ENCODE assay signal across 8 mouse cellular contexts in the genomic region with DNA sequence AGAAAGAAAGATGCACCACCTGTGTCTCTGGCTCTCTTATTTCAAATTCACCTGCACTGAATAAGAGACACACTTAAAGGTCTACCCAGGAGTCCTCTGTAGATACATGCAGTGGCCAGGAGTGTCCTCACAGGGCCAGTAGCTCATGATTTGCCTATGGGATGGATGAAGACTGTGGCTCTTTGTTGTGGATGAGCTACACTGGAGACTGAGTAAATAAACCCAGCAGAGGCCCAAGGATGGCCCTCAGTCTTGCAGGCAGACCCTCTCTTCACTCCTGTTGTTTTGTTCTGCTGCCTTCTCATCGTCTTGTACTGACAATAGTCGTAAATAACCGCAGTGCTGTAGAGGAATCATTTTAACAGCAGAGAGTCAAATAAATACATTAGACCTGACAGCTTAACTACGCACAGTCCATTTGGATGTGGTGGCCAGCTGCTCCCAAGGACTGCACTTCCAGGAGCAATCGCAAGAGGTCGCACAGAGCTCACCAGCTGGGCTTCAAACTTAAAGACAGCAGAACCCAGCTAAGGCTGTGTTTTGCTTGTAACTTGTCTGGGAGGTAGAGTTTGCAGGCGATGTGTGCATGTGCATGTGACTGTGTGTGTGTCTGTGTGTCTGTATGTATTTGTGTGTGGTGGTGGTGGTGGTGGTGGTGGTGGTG.
A peak's percentile ranks its signal among the peaks of the same experiment; 100 is the strongest.
DNase-seq lines count a peak whose midpoint lies in the region; ATAC-seq and TF ChIP-seq lines count a peak whose summit lies in the region.

No protein-coding gene starts in this region.

- H3K9me3 ChIP-seq in embryonic facial prominence, embryonic 10.5 days: no peaks in the 10 kb centered on the region
- H3K9me3 ChIP-seq in kidney, embryonic 16.5 days (ENCODE audit: low read length): no peaks in the 10 kb centered on the region
- H3K9me3 ChIP-seq in limb, embryonic 13.5 days: no peaks in the 10 kb centered on the region
- no peaks in the 10 kb centered on the region for H3K9me3 ChIP-seq in stomach, postnatal 0 days (ENCODE audit: control insufficient read depth, low read length)

- H3K4me2 ChIP-seq in kidney, embryonic 16.5 days (replicated peaks; ENCODE audit: low read depth, low read length): no peak overlapping the region
- no peak overlapping the region for H3K4me2 ChIP-seq in limb, embryonic 13.5 days (replicated peaks)
- H3K4me2 ChIP-seq in stomach, postnatal 0 days (replicated peaks; ENCODE audit: low read depth): no peak overlapping the region

- peak; percentile 31 for DNase-seq in 3134 (ENCODE audit: extremely low read depth, insufficient read length, low spot score)
- peak; percentile 79 for DNase-seq in adrenal gland, postnatal 25 days
- peak; percentile 80 for DNase-seq in embryonic facial prominence, embryonic 10.5 days (ENCODE audit: low spot score)
- DNase-seq in neural tube, embryonic 10.5 days (ENCODE audit: extremely low spot score, low spot score): peak; percentile 81
- DNase-seq in stomach, postnatal 0 days (ENCODE audit: low spot score): peak; percentile 81

- TF ChIP-seq CTCF in stomach, postnatal 0 days (IDR thresholded peaks at IDR 0.05; ENCODE audit: low read depth): peak; percentile 98

- no peak for TF ChIP-seq EP300 in stomach, postnatal 0 days (optimal IDR thresholded peaks at IDR 0.05)

- no peak overlapping the region for H3K4me3 ChIP-seq in embryonic facial prominence, embryonic 10.5 days
- no peak overlapping the region for H3K4me3 ChIP-seq in kidney, embryonic 16.5 days (ENCODE audit: low read length)
- H3K4me3 ChIP-seq in limb, embryonic 13.5 days: no peak overlapping the region
- H3K4me3 ChIP-seq in stomach, postnatal 0 days (ENCODE audit: low read depth, low read length): no peak overlapping the region

- H3K27ac ChIP-seq in embryonic facial prominence, embryonic 10.5 days (replicated peaks): no peak overlapping the region
- H3K27ac ChIP-seq in kidney, embryonic 16.5 days (ENCODE audit: low read length): no peak overlapping the region
- H3K27ac ChIP-seq in limb, embryonic 13.5 days: no peak overlapping the region
- no peak overlapping the region for H3K27ac ChIP-seq in stomach, postnatal 0 days (replicated peaks)

- 19% methylated on average over 7 of the region's 7 CpGs for WGBS in embryonic facial prominence, embryonic 10.5 days
- 4% methylated on average over 7 of the region's 7 CpGs for WGBS in kidney, embryonic 16.5 days
- 8% methylated on average over 7 of the region's 7 CpGs for WGBS in limb, embryonic 13.5 days
- 12% methylated on average over 7 of the region's 7 CpGs for WGBS in stomach, postnatal 0 days

- no peak overlapping the region for H3K9ac ChIP-seq in kidney, embryonic 16.5 days (replicated peaks; ENCODE audit: low read length)
- H3K9ac ChIP-seq in limb, embryonic 13.5 days: no peak overlapping the region
- H3K9ac ChIP-seq in stomach, postnatal 0 days (ENCODE audit: low read length): no peak overlapping the region

- H3K36me3 ChIP-seq in embryonic facial prominence, embryonic 10.5 days (replicated peaks): no peaks in the 10 kb centered on the region
- H3K36me3 ChIP-seq in kidney, embryonic 16.5 days (ENCODE audit: insufficient read depth, low read length): no peaks in the 10 kb centered on the region
- H3K36me3 ChIP-seq in limb, embryonic 13.5 days: no peaks in the 10 kb centered on the region
- H3K36me3 ChIP-seq in stomach, postnatal 0 days (ENCODE audit: control insufficient read depth, insufficient read depth, low read length): no peaks in the 10 kb centered on the region

- peaks cover 6% of the 10 kb centered on the region for H3K4me1 ChIP-seq in embryonic facial prominence, embryonic 10.5 days
- H3K4me1 ChIP-seq in kidney, embryonic 16.5 days (ENCODE audit: insufficient read depth, low read length): peaks cover 12% of the 10 kb centered on the region
- H3K4me1 ChIP-seq in limb, embryonic 13.5 days: peaks cover 4% of the 10 kb centered on the region; the same call in 1 of the 2 replicates
- no peaks in the 10 kb centered on the region for H3K4me1 ChIP-seq in stomach, postnatal 0 days (replicated peaks; ENCODE audit: control insufficient read depth, insufficient read depth)

- ATAC-seq in granulocyte monocyte progenitor cell, adult 5-6 weeks (replicated peaks; ENCODE audit: poor library complexity, severe bottlenecking): peak; percentile 77
- ATAC-seq in kidney, embryonic 16.5 days (ENCODE audit: low FRiP score, low TSS enrichment): peak; percentile 85
- ATAC-seq in limb, embryonic 13.5 days (ENCODE audit: low FRiP score, low read depth): peak; percentile 77
- peak; percentile 53; the same call in 1 of the 2 replicates for ATAC-seq in stomach, postnatal 0 days (ENCODE audit: low FRiP score, low TSS enrichment)

- H3K27me3 ChIP-seq in embryonic facial prominence, embryonic 10.5 days (replicated peaks; ENCODE audit: low read depth, poor library complexity, severe bottlenecking): peaks cover 14% of the 10 kb centered on the region; the same call in 1 of the 2 replicates
- no peaks in the 10 kb centered on the region for H3K27me3 ChIP-seq in kidney, embryonic 16.5 days (ENCODE audit: insufficient read depth, low read length)
- no peaks in the 10 kb centered on the region; the same call in 1 of the 2 replicates for H3K27me3 ChIP-seq in limb, embryonic 13.5 days
- H3K27me3 ChIP-seq in stomach, postnatal 0 days (ENCODE audit: control insufficient read depth, insufficient read depth, low read length): no peaks in the 10 kb centered on the region

Comparison
In these comparisons a context has a peak if more than half of its experiments do, and no peak if none do; other contexts are left out.
1. DNase-seq: peak in every context shown above with its lines; median percentile 81 in neural tube, embryonic 10.5 days; 81 in stomach, postnatal 0 days; 80 in embryonic facial prominence, embryonic 10.5 days; 79 in adrenal gland, postnatal 25 days; 31 in 3134.